Mouse (Mus musculus) ES-E14 (cell line): Measurements from ENCODE around the gene Drg1. TPM values are rescaled to one million over a fixed set of nuclear protein-coding genes. Genes with fewer than 3 reads are reported as not detected.
"Not testable (repeated sequence)": the region's sequence is repeated elsewhere in the genome, so short reads cannot be mapped to it uniquely, and the experiment has no call there.

Experiments used
- DNase-seq: peaks from one replicate; pipeline ENCODE4 v3.0.0-alpha.2; 2013; ENCODE audit warnings: low read depth, low spot score
- H3K27ac ChIP-seq: 2 replicates; pipeline ENCODE4 v1.5.1; 2012; ENCODE audit warnings: low read depth, mild to moderate bottlenecking, low read length, moderate library complexity, mixed read lengths; ENCODE audit not compliant: poor library complexity, insufficient read depth, severe bottlenecking
- H3K36me3 ChIP-seq: 2 replicates; pipeline ENCODE4 v1.6.1; 2012; ENCODE audit warnings: mild to moderate bottlenecking, low read length, moderate library complexity, mixed read lengths; ENCODE audit not compliant: control insufficient read depth, poor library complexity, insufficient read depth, severe bottlenecking
- H3K4me1 ChIP-seq, 2 experiments: fragments of 150-350 bp in 1 of 2; sonication (generic) in 1 of 2; 2 replicates each; pipeline ENCODE4 v1.6.1; 2012; ENCODE audit warnings: low read length in 2 of 2, mild to moderate bottlenecking in 1 of 2, mixed read lengths in 1 of 2; ENCODE audit not compliant: control insufficient read depth in 2 of 2, insufficient read depth in 2 of 2, poor library complexity in 1 of 2
- H3K4me3 ChIP-seq, 2 experiments: fragments of 150-350 bp in 1 of 2; sonication (generic) in 1 of 2; 2 replicates each; pipeline ENCODE4 v1.5.1; 2012; ENCODE audit warnings: low read length in 2 of 2, low read depth in 1 of 2, mild to moderate bottlenecking in 1 of 2, mixed read lengths in 1 of 2; ENCODE audit not compliant: insufficient read depth in 1 of 2, poor library complexity in 1 of 2, severe bottlenecking in 1 of 2
- H3K9ac ChIP-seq: 2 replicates; pipeline ENCODE4 v1.6.1; 2012; ENCODE audit warnings: low read depth, mild to moderate bottlenecking, low read length, mixed read lengths; ENCODE audit not compliant: poor library complexity, insufficient read depth, severe bottlenecking
- H3K9me3 ChIP-seq: fragments of 150-350 bp; sonication (generic); 2 replicates; pipeline ENCODE4 v1.6.1; 2012; ENCODE audit warnings: low read depth, mild to moderate bottlenecking, low read length; ENCODE audit not compliant: control insufficient read depth, insufficient read depth
- in situ Hi-C, 2 experiments: fragments of 600-800 bp; cut with MboI; formaldehyde crosslinking; loops; one replicate each; pipeline ENCODE4 v1.15.1; 2025; ENCODE audit warnings: low sequenced_read_pairs in 2 of 2, inconsistent platforms in 1 of 2; ENCODE audit not compliant: unreplicated experiment in 2 of 2
- total RNA-seq: library from RNA; depleted of rRNA; stranded (reverse); fragments of 300-350 nt; gene quantifications from 2 replicates; pipeline ENCODE4 v1.2.3, GENCODE M21; 2012

Drg1 gene
- total RNA-seq, 1 experiment, result 180 TPM

GRCm38 (mm10) chr11:3173425-3174318, 92.5 kb downstream of the Drg1 start:
- H3K27ac ChIP-seq, H3K9me3 ChIP-seq, H3K9ac ChIP-seq, DNase-seq, H3K4me3 ChIP-seq, H3K4me1 ChIP-seq, H3K36me3 ChIP-seq, in situ Hi-C loops: not testable (repeated sequence)

- H3K9me3 ChIP-seq, H3K27ac ChIP-seq, H3K4me3 ChIP-seq, H3K9ac ChIP-seq, H3K4me1 ChIP-seq, H3K36me3 ChIP-seq, DNase-seq, in situ Hi-C loops: not testable (repeated sequence)
Observed at GRCm38 (mm10) chr11:3172526-3172925, 93.7 kb downstream of the Drg1 start.

- in situ Hi-C loops, result not testable (repeated sequence)
Observed at GRCm38 (mm10) chr11:3171931-3172330, 94.3 kb downstream of the Drg1 start.

GRCm38 (mm10) chr11:3169042-3169441, 97.2 kb downstream of the Drg1 start:
- H3K36me3 ChIP-seq, H3K4me1 ChIP-seq, in situ Hi-C loops, H3K4me3 ChIP-seq, H3K9ac ChIP-seq, H3K27ac ChIP-seq, DNase-seq, H3K9me3 ChIP-seq: not testable (repeated sequence)

More at GRCm38 (mm10) chr11:3171931-3172330, 94.3 kb downstream of the Drg1 start:
- not testable (repeated sequence) for H3K9me3 ChIP-seq, H3K27ac ChIP-seq, DNase-seq, H3K9ac ChIP-seq, H3K4me1 ChIP-seq, H3K4me3 ChIP-seq, H3K36me3 ChIP-seq

DNA sequence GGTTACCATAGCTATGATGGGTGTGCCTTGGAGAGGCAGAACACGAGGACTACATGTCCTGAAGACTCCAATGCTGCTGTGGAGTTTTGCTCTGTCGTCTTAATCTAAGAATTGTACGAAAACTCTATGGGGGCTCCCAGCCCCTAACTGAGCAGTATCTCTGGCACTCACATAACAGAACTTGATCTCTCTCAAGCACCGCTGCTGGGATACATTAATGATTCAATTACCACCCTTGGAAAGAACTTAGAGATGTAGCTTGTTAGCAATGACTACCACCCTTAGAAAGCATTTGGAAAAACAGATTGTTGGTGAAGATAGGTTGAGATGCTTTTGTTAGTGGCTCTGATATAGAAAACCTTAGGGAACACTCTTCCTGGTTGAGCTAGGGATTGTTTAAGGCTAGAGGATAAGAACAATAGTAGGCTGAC, 98.6 kb downstream of the Drg1 start:
- H3K4me1 ChIP-seq, in situ Hi-C loops, H3K9me3 ChIP-seq, H3K9ac ChIP-seq, H3K4me3 ChIP-seq, H3K27ac ChIP-seq, H3K36me3 ChIP-seq, DNase-seq: not testable (repeated sequence)

DNA sequence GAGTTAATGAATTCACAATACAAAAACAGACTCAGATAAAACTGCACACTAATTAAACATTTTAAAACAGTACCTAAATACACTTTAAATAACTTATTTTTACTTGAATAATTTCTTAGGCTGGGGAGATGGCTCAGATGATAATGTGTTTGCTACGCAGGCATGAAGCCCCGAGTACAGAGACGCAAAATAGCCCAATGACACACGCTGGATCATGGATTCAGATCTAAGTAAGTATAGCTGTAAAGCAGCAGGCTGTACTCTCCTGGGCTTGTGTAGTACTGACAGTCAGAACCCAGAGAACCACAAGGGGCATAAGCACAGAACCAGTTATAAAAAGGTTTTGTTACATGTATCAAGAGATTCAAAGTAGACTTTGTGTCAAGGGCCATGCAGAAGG, 99.1 kb downstream of the Drg1 start:
- H3K4me3 ChIP-seq, H3K9me3 ChIP-seq, in situ Hi-C loops, H3K4me1 ChIP-seq, DNase-seq, H3K27ac ChIP-seq, H3K9ac ChIP-seq, H3K36me3 ChIP-seq: not testable (repeated sequence)

GRCm38 (mm10) chr11:3166321-3166720, 99.9 kb downstream of the Drg1 start:
- in situ Hi-C loops, H3K4me3 ChIP-seq, H3K9me3 ChIP-seq, H3K9ac ChIP-seq, H3K4me1 ChIP-seq, H3K27ac ChIP-seq, H3K36me3 ChIP-seq, DNase-seq: not testable (repeated sequence)

DNA sequence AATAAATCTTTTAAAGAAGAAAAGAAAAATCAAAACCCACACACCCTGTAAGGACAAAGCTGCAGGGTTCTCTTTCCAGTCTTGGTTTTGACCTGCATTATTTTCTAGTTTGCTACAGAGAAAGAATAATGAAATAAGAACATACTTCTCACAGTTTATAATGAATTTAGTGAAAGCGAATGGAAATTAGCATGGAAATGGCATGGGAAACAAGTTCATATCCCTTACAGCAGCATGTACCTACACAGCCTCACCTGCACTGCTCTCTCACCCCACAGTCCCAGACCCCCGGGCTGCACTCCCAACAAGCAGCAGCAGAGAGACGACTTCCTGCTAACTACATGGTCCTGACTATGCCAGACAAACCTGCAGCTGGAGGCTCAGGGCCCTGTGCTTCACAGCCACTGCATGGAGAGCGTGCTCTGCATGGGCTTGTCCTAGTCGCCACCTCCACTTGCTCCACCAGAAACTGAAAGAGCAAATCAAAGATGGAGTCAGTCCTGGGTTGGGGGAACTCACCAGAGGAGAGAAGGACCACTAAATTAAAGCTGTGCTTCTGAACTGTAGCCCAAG, 100.9 kb downstream of the Drg1 start:
- H3K36me3 ChIP-seq, result not testable (repeated sequence)

More for the DNA sequence above, 100.9 kb downstream of the Drg1 start:
- H3K9ac ChIP-seq, H3K4me3 ChIP-seq, in situ Hi-C loops, DNase-seq, H3K9me3 ChIP-seq, H3K4me1 ChIP-seq, H3K27ac ChIP-seq: not testable (repeated sequence)
